Mouse (Mus musculus) hindbrain, embryonic 16.5 days (tissue): ENCODE measurements at regions not wholly inside any gene's neighbourhood (a gene's known extent, or its start where the extent isn't known, plus 50 kb on each side); places are given as distances from the start of the nearest gene placed in this dataset.

Source experiments
- ATAC-seq: fragments of 200-750 bp; cut with Nextera tagmentation; 2 replicates; pipeline ENCODE4 v1.8.0; 2017; ENCODE audit warnings: moderate TSS enrichment, moderate library complexity
- H3K27ac ChIP-seq: fragments of 300-500 bp; sonication (generic); 2 replicates; pipeline ENCODE4 v1.5.1; 2014; ENCODE audit warnings: low read depth, mild to moderate bottlenecking, control low read depth, low read length, moderate library complexity
- H3K27me3 ChIP-seq: fragments of 300-500 bp; sonication (generic); replicated peaks from 2 replicates; pipeline ENCODE4 v1.6.1; 2014; ENCODE audit warnings: low read length; ENCODE audit not compliant: control insufficient read depth, insufficient read depth
- H3K36me3 ChIP-seq: fragments of 300-500 bp; sonication (generic); 2 replicates; pipeline ENCODE4 v1.6.1; 2014; ENCODE audit warnings: mild to moderate bottlenecking, low read length, moderate library complexity, mixed read lengths; ENCODE audit not compliant: control insufficient read depth, insufficient read depth
- H3K4me1 ChIP-seq: fragments of 300-500 bp; sonication (generic); 2 replicates; pipeline ENCODE4 v1.6.1; 2014; ENCODE audit warnings: low read depth, low read length; ENCODE audit not compliant: control insufficient read depth, insufficient read depth
- H3K4me2 ChIP-seq: fragments of 300-500 bp; sonication (generic); 2 replicates; pipeline ENCODE4 v1.6.1; 2014; ENCODE audit warnings: mild to moderate bottlenecking, low read length, control low read depth, moderate library complexity
- H3K4me3 ChIP-seq: fragments of 300-500 bp; sonication (generic); 2 replicates; pipeline ENCODE4 v1.5.1; 2014; ENCODE audit warnings: mild to moderate bottlenecking, low read length, control low read depth, moderate library complexity
- H3K9ac ChIP-seq: fragments of 300-500 bp; sonication (generic); 2 replicates; pipeline ENCODE4 v1.6.1; 2014; ENCODE audit warnings: low read depth, mild to moderate bottlenecking, control low read depth, low read length, moderate library complexity
- H3K9me3 ChIP-seq: fragments of 300-500 bp; sonication (generic); 2 replicates; pipeline ENCODE4 v1.6.1; 2014; ENCODE audit warnings: mild to moderate bottlenecking, low read length, moderate library complexity; ENCODE audit not compliant: control insufficient read depth
- WGBS: fragments of 180-500 bp; shearing (Covaris S2); extraction: QIAGEN DNeasy Blood & Tissue Kit; methylation state at CpG from one replicate; pipeline ENCODE4 v1.1.7; 2014; 5-methylcytosine and 5-hydroxymethylcytosine counted together

- Histone ChIP-seq H3K9ac (no peak overlapping the region), H3K9me3 (no peaks in the 10 kb centered on the region), H3K27ac (no peak overlapping the region), H3K4me2 (no peak overlapping the region), H3K27me3 (no peaks in the 10 kb centered on the region), H3K4me3 (no peak overlapping the region), H3K36me3 (no peaks in the 10 kb centered on the region), H3K4me1 (no peaks in the 10 kb centered on the region)
- WGBS, result 98% methylated on average over 7 of the region's 7 CpGs
- ATAC-seq, result no peak
Observed at GRCm38 (mm10) chr5:119130176-119130575, 540.3 kb upstream of the Tbx3 start.

GRCm38 (mm10) chr5:119131461-119131860, 539.0 kb upstream of the Tbx3 start:
- 75% methylated on average over 10 of the region's 10 CpGs for WGBS
- H3K4me1 ChIP-seq, result no peaks in the 10 kb centered on the region
- H3K4me2 ChIP-seq, result no peak overlapping the region
- H3K9ac ChIP-seq, result no peak overlapping the region
- H3K9me3 ChIP-seq, result no peaks in the 10 kb centered on the region
- H3K27ac ChIP-seq, result no peak overlapping the region
- no peaks in the 10 kb centered on the region for H3K27me3 ChIP-seq
- ATAC-seq, result no peak
- H3K36me3 ChIP-seq, result no peaks in the 10 kb centered on the region
- H3K4me3 ChIP-seq, result no peak overlapping the region

- H3K4me1 ChIP-seq, result no peaks in the 10 kb centered on the region; the same call in 1 of the 2 replicates
- no peak overlapping the region for H3K4me2 ChIP-seq
- H3K27ac ChIP-seq, result no peak overlapping the region
- no peak overlapping the region for H3K4me3 ChIP-seq
- WGBS, result 49% methylated on average over 13 of the region's 13 CpGs
- H3K9me3 ChIP-seq, result no peaks in the 10 kb centered on the region
- H3K27me3 ChIP-seq, result no peaks in the 10 kb centered on the region
- no peaks in the 10 kb centered on the region for H3K36me3 ChIP-seq
- no peak for ATAC-seq
- H3K9ac ChIP-seq, result no peak overlapping the region
Observed at GRCm38 (mm10) chr5:119133378-119133777, 537.1 kb upstream of the Tbx3 start.

- WGBS, result 89% methylated on average over 8 of the region's 8 CpGs
- no peak overlapping the region for H3K27ac ChIP-seq
- H3K4me1 ChIP-seq, result no peaks in the 10 kb centered on the region; the same call in 1 of the 2 replicates
- H3K4me2 ChIP-seq, result no peak overlapping the region
- H3K27me3 ChIP-seq, result no peaks in the 10 kb centered on the region
- H3K9ac ChIP-seq, result no peak overlapping the region
- no peaks in the 10 kb centered on the region for H3K9me3 ChIP-seq
- H3K4me3 ChIP-seq, result no peak overlapping the region
- ATAC-seq, result no peak
- no peaks in the 10 kb centered on the region for H3K36me3 ChIP-seq
Observed at GRCm38 (mm10) chr5:119136916-119137315, 533.6 kb upstream of the Tbx3 start.

- no peak for ATAC-seq
- H3K4me1 ChIP-seq, result no peaks in the 10 kb centered on the region; the same call in 1 of the 2 replicates
- no peak overlapping the region for H3K4me2 ChIP-seq
- no peaks in the 10 kb centered on the region for H3K36me3 ChIP-seq
- H3K9me3 ChIP-seq, result no peaks in the 10 kb centered on the region
- no peak overlapping the region for H3K4me3 ChIP-seq
- H3K9ac ChIP-seq, result no peak overlapping the region
- H3K27me3 ChIP-seq, result no peaks in the 10 kb centered on the region
- no peak overlapping the region for H3K27ac ChIP-seq
- WGBS, result 69% methylated on average over 13 of the region's 13 CpGs
Observed at GRCm38 (mm10) chr5:119137409-119137808, 533.1 kb upstream of the Tbx3 start.

GRCm38 (mm10) chr5:119137821-119138221, 532.6 kb upstream of the Tbx3 start:
- Histone ChIP-seq H3K4me1 (no peaks in the 10 kb centered on the region; the same call in 1 of the 2 replicates), H3K4me3 (no peak overlapping the region), H3K9ac (no peak overlapping the region), H3K27ac (no peak overlapping the region), H3K9me3 (no peaks in the 10 kb centered on the region), H3K36me3 (no peaks in the 10 kb centered on the region), H3K27me3 (no peaks in the 10 kb centered on the region), H3K4me2 (no peak overlapping the region)
- no peak for ATAC-seq
- WGBS, result 59% methylated on average over 10 of the region's 10 CpGs

GRCm38 (mm10) chr5:119138293-119138692, 532.2 kb upstream of the Tbx3 start:
- no peaks in the 10 kb centered on the region for H3K9me3 ChIP-seq
- 46% methylated on average over 14 of the region's 14 CpGs for WGBS
- H3K27ac ChIP-seq, result no peak overlapping the region
- H3K9ac ChIP-seq, result no peak overlapping the region
- H3K27me3 ChIP-seq, result no peaks in the 10 kb centered on the region
- no peak for ATAC-seq
- no peaks in the 10 kb centered on the region; the same call in 1 of the 2 replicates for H3K4me1 ChIP-seq
- H3K36me3 ChIP-seq, result no peaks in the 10 kb centered on the region
- H3K4me3 ChIP-seq, result no peak overlapping the region
- no peak overlapping the region for H3K4me2 ChIP-seq

- no peak for ATAC-seq
- Histone ChIP-seq H3K36me3 (no peaks in the 10 kb centered on the region), H3K4me3 (no peak overlapping the region), H3K4me2 (no peak overlapping the region), H3K27me3 (no peaks in the 10 kb centered on the region), H3K27ac (no peak overlapping the region), H3K4me1 (no peaks in the 10 kb centered on the region; the same call in 1 of the 2 replicates), H3K9ac (no peak overlapping the region), H3K9me3 (no peaks in the 10 kb centered on the region)
- WGBS, result 24% methylated on average over 7 of the region's 7 CpGs
Observed at GRCm38 (mm10) chr5:119139336-119139735, 531.1 kb upstream of the Tbx3 start.

GRCm38 (mm10) chr5:119139816-119140215, 530.7 kb upstream of the Tbx3 start:
- WGBS, result 84% methylated on average over 6 of the region's 6 CpGs
- Histone ChIP-seq H3K27ac (no peak overlapping the region), H3K4me2 (no peak overlapping the region), H3K4me3 (no peak overlapping the region), H3K9ac (no peak overlapping the region), H3K27me3 (no peaks in the 10 kb centered on the region), H3K9me3 (no peaks in the 10 kb centered on the region), H3K4me1 (no peaks in the 10 kb centered on the region; the same call in 1 of the 2 replicates), H3K36me3 (no peaks in the 10 kb centered on the region)
- ATAC-seq, result no peak

- no peaks in the 10 kb centered on the region for H3K9me3 ChIP-seq
- no peaks in the 10 kb centered on the region; the same call in 1 of the 2 replicates for H3K4me1 ChIP-seq
- no peak overlapping the region for H3K27ac ChIP-seq
- no peak overlapping the region for H3K9ac ChIP-seq
- no peak overlapping the region for H3K4me2 ChIP-seq
- ATAC-seq, result no peak
- H3K4me3 ChIP-seq, result no peak overlapping the region
- H3K36me3 ChIP-seq, result no peaks in the 10 kb centered on the region
- WGBS, result 78% methylated on average over 8 of the region's 8 CpGs
- H3K27me3 ChIP-seq, result no peaks in the 10 kb centered on the region
Observed at GRCm38 (mm10) chr5:119143411-119143810, 527.1 kb upstream of the Tbx3 start.
